Mouse (Mus musculus): ENCODE results near the gene Prr7. TPM values are rescaled to one million over a fixed set of nuclear protein-coding genes. Genes with fewer than 3 reads are reported as not detected.

Gene Prr7
- polyA plus RNA-seq, 1 experiment from 2014 or later = 0.29 TPM

DNA sequence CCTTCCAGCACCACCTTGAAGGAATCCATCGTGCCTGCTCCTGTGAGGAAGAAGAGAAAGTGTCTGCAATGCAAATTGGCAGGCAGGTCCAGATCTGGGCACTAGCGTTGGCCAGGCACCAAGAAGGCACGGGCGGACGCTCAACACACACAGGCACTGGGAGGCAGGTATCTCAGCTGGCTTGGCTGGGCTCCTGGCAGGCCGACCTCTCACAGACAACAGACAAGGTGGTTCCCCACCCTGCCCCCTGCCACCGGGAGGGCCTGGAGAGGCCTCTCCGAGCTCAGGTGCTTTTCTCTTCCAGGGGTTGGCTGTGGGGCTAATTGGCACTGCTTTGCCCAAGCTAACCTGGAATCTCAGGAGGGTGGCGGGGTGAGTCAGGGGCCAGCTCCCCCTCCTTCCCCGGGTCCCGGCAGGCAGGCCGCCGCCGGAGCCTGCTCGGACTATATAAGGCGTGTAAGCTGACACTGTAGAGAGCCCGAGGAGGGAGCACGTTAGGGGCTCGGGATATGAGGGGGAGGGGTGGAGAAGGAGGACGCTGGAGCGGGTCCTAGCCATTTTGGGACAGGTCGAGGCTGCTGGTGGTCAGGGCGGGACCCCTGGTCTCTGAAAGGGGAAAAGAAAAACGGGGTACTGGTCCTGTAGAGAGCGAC is 48.4 kb downstream of the Prr7 start:
- Histone ChIP-seq H3K27ac (ENCODE audit: low read depth, low read length) (peak overlapping the region; percentile 44), H3K4me2 (peak overlapping the region; percentile 97), H3K27me3 (replicated peaks; ENCODE audit: control insufficient read depth, insufficient read depth, low read length) (peaks cover 4% of the 10 kb centered on the region; the same call in 1 of the 2 replicates), H3K4me3 (ENCODE audit: low read depth, low read length) (peak overlapping the region; percentile 72), H3K9me3 (ENCODE audit: control insufficient read depth, low read length) (no peaks in the 10 kb centered on the region), H3K36me3 (ENCODE audit: control insufficient read depth, insufficient read depth, low read length) (peaks cover 4% of the 10 kb centered on the region; the same call in 1 of the 2 replicates), H3K4me1 (replicated peaks; ENCODE audit: control insufficient read depth, insufficient read depth, low read length) (peaks cover 29% of the 10 kb centered on the region), H3K9ac (ENCODE audit: low read depth, low read length) (peak overlapping the region; percentile 71)
- DNase-seq (ENCODE audit: low spot score) (peak; percentile 72), ATAC-seq (replicated peaks; ENCODE audit: low FRiP score) (peak; percentile 41; the same call in 1 of the 2 replicates)
- 2% methylated on average over 25 of the region's 25 CpGs for WGBS

DNA sequence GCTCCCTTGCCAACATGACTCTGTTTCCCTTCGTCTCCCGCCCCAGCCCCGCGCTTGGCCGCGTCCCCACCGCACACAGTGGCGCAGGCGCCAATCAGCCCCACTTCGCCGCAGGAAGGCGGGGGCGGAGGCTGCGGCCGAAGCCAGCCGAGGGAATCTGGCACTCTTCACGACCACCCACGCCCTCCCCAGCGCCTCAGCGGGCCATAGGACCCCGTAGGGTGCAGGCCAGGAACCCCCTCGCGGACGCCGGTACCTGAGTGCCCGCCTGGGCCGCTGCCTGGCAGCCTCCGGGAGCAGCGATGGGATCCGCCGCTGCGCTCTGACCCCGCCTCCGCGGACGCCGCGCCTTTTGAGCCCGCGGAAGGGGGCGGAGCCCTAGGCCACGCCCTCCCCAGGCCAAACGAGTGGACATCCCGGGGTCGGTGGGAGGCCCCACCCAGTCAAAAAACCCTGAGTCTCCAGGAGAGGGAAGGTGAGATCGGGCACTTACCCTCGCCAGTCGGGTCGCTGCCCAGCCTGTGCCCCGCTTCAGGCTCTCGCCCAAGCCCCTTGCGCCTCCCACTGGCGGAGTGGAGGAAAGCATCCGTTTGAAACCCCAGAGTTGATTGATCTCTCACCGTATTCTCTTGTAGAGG is 49.2 kb downstream of the Prr7 start, which contains the start of gene Pdlim7:
Gene Pdlim7 (minus strand): TSS at position 566 of the 638 bp plus-strand sequence.
- WGBS = under 1% methylated on average over 55 of the region's 55 CpGs
- H3K4me1 ChIP-seq (replicated peaks; ENCODE audit: control insufficient read depth, insufficient read depth, low read length) = peaks cover 29% of the 10 kb centered on the region
- ATAC-seq (replicated peaks; ENCODE audit: low FRiP score) (peak; percentile 71), DNase-seq (ENCODE audit: low spot score) (peak; percentile 89)
- H3K9ac ChIP-seq (ENCODE audit: low read depth, low read length) = peak within 1 kb of the TSS; percentile 71
- H3K36me3 ChIP-seq (ENCODE audit: control insufficient read depth, insufficient read depth, low read length) = peaks cover 2% of the 10 kb centered on the region; the same call in 1 of the 2 replicates
- peaks cover 4% of the 10 kb centered on the region; the same call in 1 of the 2 replicates for H3K27me3 ChIP-seq (replicated peaks; ENCODE audit: control insufficient read depth, insufficient read depth, low read length)
- H3K27ac ChIP-seq (ENCODE audit: low read depth, low read length) = peak within 1 kb of the TSS; percentile 44
- peak within 1 kb of the TSS; percentile 72 for H3K4me3 ChIP-seq (ENCODE audit: low read depth, low read length)
- H3K4me2 ChIP-seq = peak within 1 kb of the TSS; percentile 97
- no peaks in the 10 kb centered on the region for H3K9me3 ChIP-seq (ENCODE audit: control insufficient read depth, low read length)

DNA sequence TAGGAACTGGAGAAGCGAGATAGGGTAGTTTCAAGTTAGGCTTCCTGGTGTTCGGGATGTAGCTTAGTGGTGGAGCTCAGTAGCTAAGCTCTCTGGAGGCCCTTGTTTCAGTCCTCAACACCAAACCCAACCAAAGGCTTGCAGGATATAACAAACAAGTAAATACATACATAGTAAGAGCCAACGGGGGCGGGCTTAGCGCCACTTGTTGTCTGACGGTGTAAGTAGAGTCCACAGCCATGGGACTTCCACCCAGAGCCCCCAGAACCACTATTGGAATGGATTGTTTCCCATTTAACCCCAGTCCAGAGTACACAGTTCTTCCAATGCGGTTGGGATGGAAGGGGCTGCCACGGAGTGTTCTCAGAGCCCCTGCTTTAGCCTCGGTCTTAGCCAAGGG is 49.8 kb downstream of the Prr7 start:
- Histone ChIP-seq H3K27ac (ENCODE audit: low read depth, low read length) (no peak overlapping the region), H3K4me3 (ENCODE audit: low read depth, low read length) (peak overlapping the region; percentile 72), H3K36me3 (ENCODE audit: control insufficient read depth, insufficient read depth, low read length) (peaks cover 2% of the 10 kb centered on the region; the same call in 1 of the 2 replicates), H3K9ac (ENCODE audit: low read depth, low read length) (no peak overlapping the region), H3K4me1 (replicated peaks; ENCODE audit: control insufficient read depth, insufficient read depth, low read length) (peaks cover 29% of the 10 kb centered on the region), H3K4me2 (peak overlapping the region; percentile 97), H3K9me3 (ENCODE audit: control insufficient read depth, low read length) (no peaks in the 10 kb centered on the region), H3K27me3 (replicated peaks; ENCODE audit: control insufficient read depth, insufficient read depth, low read length) (peaks cover 4% of the 10 kb centered on the region; the same call in 1 of the 2 replicates)
- 29% methylated on average over 9 of the region's 9 CpGs for whole genome bisulfite sequencing
- ATAC-seq (replicated peaks; ENCODE audit: low FRiP score) (no peak), DNase-seq (ENCODE audit: low spot score) (no peak)

DNA sequence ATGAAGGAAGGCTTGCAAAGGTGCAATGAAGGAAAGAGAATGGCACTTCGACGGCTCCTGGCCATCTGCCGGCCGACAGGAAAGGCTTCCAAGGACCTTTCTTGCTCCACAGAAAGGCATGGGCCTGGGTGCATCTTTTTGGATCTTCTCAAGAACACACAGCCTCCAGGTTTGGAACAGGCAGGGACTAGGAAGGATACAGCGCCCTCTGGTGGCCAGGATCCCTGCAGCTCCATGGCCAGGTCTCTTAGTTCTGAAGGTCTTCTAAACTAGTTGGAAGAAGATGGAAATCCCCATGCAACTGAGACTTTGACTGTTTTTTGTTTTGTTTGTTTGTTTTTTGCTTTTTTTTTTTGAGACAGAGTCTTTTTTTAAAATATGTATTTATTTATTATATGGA is 52.9 kb downstream of the Prr7 start:
- WGBS = 5% methylated on average over 5 of the region's 5 CpGs
- Histone ChIP-seq H3K9ac (ENCODE audit: low read depth, low read length) (no peak overlapping the region), H3K4me2 (no peak overlapping the region), H3K36me3 (ENCODE audit: control insufficient read depth, insufficient read depth, low read length) (no peaks in the 10 kb centered on the region), H3K27ac (ENCODE audit: low read depth, low read length) (no peak overlapping the region), H3K27me3 (replicated peaks; ENCODE audit: control insufficient read depth, insufficient read depth, low read length) (peaks cover 4% of the 10 kb centered on the region; the same call in 1 of the 2 replicates), H3K4me1 (replicated peaks; ENCODE audit: control insufficient read depth, insufficient read depth, low read length) (peaks cover 7% of the 10 kb centered on the region), H3K9me3 (ENCODE audit: control insufficient read depth, low read length) (no peaks in the 10 kb centered on the region), H3K4me3 (ENCODE audit: low read depth, low read length) (no peak overlapping the region)
- DNase-seq (ENCODE audit: low spot score) (peak; percentile 85), ATAC-seq (replicated peaks; ENCODE audit: low FRiP score) (no peak)

DNA sequence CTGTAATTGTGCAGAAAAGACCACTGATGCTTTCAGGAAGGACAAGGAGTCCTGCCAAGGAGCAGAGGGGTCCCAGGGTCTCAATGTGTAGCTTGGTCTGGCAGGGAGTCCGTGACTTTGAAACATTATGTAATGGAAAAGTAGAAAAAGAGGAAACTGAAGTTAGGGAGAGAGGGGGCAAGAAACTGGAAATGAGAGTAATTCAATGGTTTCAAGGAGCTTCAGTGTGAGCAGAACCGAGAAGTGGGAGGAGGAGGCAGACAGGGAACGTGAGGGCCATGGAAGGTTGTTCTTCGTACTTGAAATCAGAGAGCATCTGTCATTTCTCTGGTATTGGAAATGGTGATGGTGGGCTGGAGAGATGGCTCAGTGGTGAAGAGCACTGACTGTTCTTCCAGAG is 55.5 kb downstream of the Prr7 start:
- Histone ChIP-seq H3K4me3 (ENCODE audit: low read depth, low read length) (no peak overlapping the region), H3K36me3 (ENCODE audit: control insufficient read depth, insufficient read depth, low read length) (no peaks in the 10 kb centered on the region), H3K9ac (ENCODE audit: low read depth, low read length) (no peak overlapping the region), H3K9me3 (ENCODE audit: control insufficient read depth, low read length) (no peaks in the 10 kb centered on the region), H3K27me3 (replicated peaks; ENCODE audit: control insufficient read depth, insufficient read depth, low read length) (peaks cover 1% of the 10 kb centered on the region; the same call in 1 of the 2 replicates), H3K4me2 (no peak overlapping the region), H3K4me1 (replicated peaks; ENCODE audit: control insufficient read depth, insufficient read depth, low read length) (peaks cover 3% of the 10 kb centered on the region; the same call in 1 of the 2 replicates), H3K27ac (ENCODE audit: low read depth, low read length) (no peak overlapping the region)
- 66% methylated on average over 4 of the region's 4 CpGs for WGBS
- no peak for DNase-seq (ENCODE audit: low spot score)
- ATAC-seq (replicated peaks; ENCODE audit: low FRiP score) = no peak

DNA sequence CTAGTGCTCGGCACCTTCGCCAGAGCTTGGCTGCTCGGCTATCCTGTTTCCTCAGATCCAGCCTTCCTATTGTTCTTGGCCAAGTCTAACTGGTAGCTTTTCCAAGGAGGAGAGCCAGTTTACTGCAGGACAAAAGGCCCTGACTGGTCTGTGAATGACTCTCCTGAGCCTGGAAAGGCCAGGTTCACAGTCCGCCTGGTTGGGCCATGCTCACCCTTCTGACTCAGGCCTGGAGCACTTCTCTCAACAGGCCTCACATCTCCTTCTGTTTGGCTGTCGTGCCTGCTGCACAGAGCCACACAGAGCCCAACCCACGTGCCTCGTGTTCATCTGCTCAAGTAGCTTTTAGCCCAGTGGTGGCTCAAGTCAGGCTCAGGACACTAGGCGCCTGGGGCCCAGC is 58.7 kb downstream of the Prr7 start:
- Histone ChIP-seq H3K36me3 (ENCODE audit: control insufficient read depth, insufficient read depth, low read length) (no peaks in the 10 kb centered on the region), H3K4me2 (no peak overlapping the region), H3K9me3 (ENCODE audit: control insufficient read depth, low read length) (no peaks in the 10 kb centered on the region), H3K4me3 (ENCODE audit: low read depth, low read length) (no peak overlapping the region), H3K4me1 (replicated peaks; ENCODE audit: control insufficient read depth, insufficient read depth, low read length) (peaks cover 9% of the 10 kb centered on the region), H3K27me3 (replicated peaks; ENCODE audit: control insufficient read depth, insufficient read depth, low read length) (no peaks in the 10 kb centered on the region), H3K9ac (ENCODE audit: low read depth, low read length) (no peak overlapping the region), H3K27ac (ENCODE audit: low read depth, low read length) (peak overlapping the region; percentile 39; the same call in 1 of the 2 replicates)
- DNase-seq (ENCODE audit: low spot score) (no peak), ATAC-seq (replicated peaks; ENCODE audit: low FRiP score) (no peak)
- WGBS = 70% methylated on average over 8 of the region's 8 CpGs

Small RNA genes within 50 kb of the gene (microRNA-seq; reads per million reads assigned to microRNA genes)
- not detected for gene Mir6943 (ENCODE audit: borderline number of aligned reads)
- 55.3 reads per million, percentile 42 among the genes with 10 or more reads in this experiment for gene Mir6944 (ENCODE audit: borderline number of aligned reads)
- 2.8 reads per million for gene Mir6945 (ENCODE audit: borderline number of aligned reads)

Other genes starting within 250 kb of the Prr7 start
- 493 and 494 TPM in 2 replicates for gene Prelid1, start 143.8 kb upstream of the Prr7 start, polyA plus RNA-seq (2014; fragmentation: Nextera tagmentation; extraction: Ambion mirVana)
- gene Rab24, start 142.3 kb upstream of the Prr7 start, polyA plus RNA-seq (2014; fragmentation: Nextera tagmentation; extraction: Ambion mirVana) = 78.7 and 79.6 TPM in 2 replicates
- 15.6 and 16.4 TPM in 2 replicates for gene Mxd3, start 134.4 kb upstream of the Prr7 start, polyA plus RNA-seq (2014; fragmentation: Nextera tagmentation; extraction: Ambion mirVana)
- gene Lman2, start 101.5 kb upstream of the Prr7 start, polyA plus RNA-seq (2014; fragmentation: Nextera tagmentation; extraction: Ambion mirVana) = 120 and 121 TPM in 2 replicates
- gene Rgs14, start 94.5 kb upstream of the Prr7 start, polyA plus RNA-seq (2014; fragmentation: Nextera tagmentation; extraction: Ambion mirVana) = 1.2 and 1.9 TPM in 2 replicates
- gene Slc34a1, start 66.1 kb upstream of the Prr7 start, polyA plus RNA-seq (2014; fragmentation: Nextera tagmentation; extraction: Ambion mirVana) = not detected in 2 replicates
- not detected in 2 replicates for gene Pfn3, start 49.0 kb upstream of the Prr7 start, polyA plus RNA-seq (2014; fragmentation: Nextera tagmentation; extraction: Ambion mirVana)
- 62.3 and 63.4 TPM in 2 replicates for gene F12, start 37.5 kb upstream of the Prr7 start, polyA plus RNA-seq (2014; fragmentation: Nextera tagmentation; extraction: Ambion mirVana)
- 45.8 and 49.0 TPM in 2 replicates for gene Grk6, start 19.2 kb upstream of the Prr7 start, polyA plus RNA-seq (2014; fragmentation: Nextera tagmentation; extraction: Ambion mirVana)
- 64.9 and 69.0 TPM in 2 replicates for gene Dbn1, start 23.8 kb downstream of the Prr7 start, polyA plus RNA-seq (2014; fragmentation: Nextera tagmentation; extraction: Ambion mirVana)
- gene Pdlim7, start 49.4 kb downstream of the Prr7 start, polyA plus RNA-seq (2014; fragmentation: Nextera tagmentation; extraction: Ambion mirVana) = 86.4 and 94.6 TPM in 2 replicates
- 4.3 and 6.0 TPM in 2 replicates for gene Dok3, start 65.0 kb downstream of the Prr7 start, polyA plus RNA-seq (2014; fragmentation: Nextera tagmentation; extraction: Ambion mirVana)
- gene Ddx41, start 72.4 kb downstream of the Prr7 start, polyA plus RNA-seq (2014; fragmentation: Nextera tagmentation; extraction: Ambion mirVana) = 62.9 and 64.6 TPM in 2 replicates
- 18.7 and 25.3 TPM in 2 replicates for gene Fam193b, start 106.9 kb downstream of the Prr7 start, polyA plus RNA-seq (2014; fragmentation: Nextera tagmentation; extraction: Ambion mirVana)
- gene Tmed9, start 109.5 kb downstream of the Prr7 start, polyA plus RNA-seq (2014; fragmentation: Nextera tagmentation; extraction: Ambion mirVana) = 58.7 and 61.9 TPM in 2 replicates
- gene B4galt7, start 135.6 kb downstream of the Prr7 start, polyA plus RNA-seq (2014; fragmentation: Nextera tagmentation; extraction: Ambion mirVana) = 16.0 and 16.4 TPM in 2 replicates
- gene Caml, start 158.7 kb downstream of the Prr7 start, polyA plus RNA-seq (2014; fragmentation: Nextera tagmentation; extraction: Ambion mirVana) = 35.8 and 36.2 TPM in 2 replicates
- 51.5 and 54.0 TPM in 2 replicates for gene Ddx46, start 170.8 kb downstream of the Prr7 start, polyA plus RNA-seq (2014; fragmentation: Nextera tagmentation; extraction: Ambion mirVana)
- 39.3 and 42.8 TPM in 2 replicates for gene B230219D22Rik, start 228.9 kb downstream of the Prr7 start, polyA plus RNA-seq (2014; fragmentation: Nextera tagmentation; extraction: Ambion mirVana)